Mouse (Mus musculus) embryonic facial prominence, embryonic 15.5 days (tissue): Measurements from ENCODE around the gene Aes. TPM values are rescaled to one million over a fixed set of nuclear protein-coding genes. Genes with fewer than 3 reads are reported as not detected.
A peak's percentile ranks its signal among the peaks of the same experiment; 100 is the strongest.

Experiments
- ATAC-seq: fragments of 200-750 bp; cut with Nextera tagmentation; 2 replicates; pipeline ENCODE4 v1.8.0; 2017; ENCODE audit warnings: low read depth, moderate TSS enrichment; ENCODE audit not compliant: insufficient number of reproducible peaks, low FRiP score, low TSS enrichment
- H3K27ac ChIP-seq: fragments of 300-500 bp; sonication (generic); replicated peaks from 2 replicates; pipeline ENCODE4 v1.5.1; 2015; ENCODE audit warnings: mild to moderate bottlenecking, inconsistent platforms
- H3K27me3 ChIP-seq: fragments of 300-500 bp; sonication (generic); 2 replicates; pipeline ENCODE4 v1.6.1; 2015; ENCODE audit warnings: inconsistent platforms
- H3K36me3 ChIP-seq: fragments of 300-500 bp; sonication (generic); 2 replicates; pipeline ENCODE4 v1.6.1; 2015; ENCODE audit warnings: mild to moderate bottlenecking, inconsistent platforms
- H3K4me1 ChIP-seq: fragments of 300-500 bp; sonication (generic); 2 replicates; pipeline ENCODE4 v1.6.1; 2015; ENCODE audit warnings: inconsistent platforms
- H3K4me2 ChIP-seq: fragments of 300-500 bp; sonication (generic); replicated peaks from 2 replicates; pipeline ENCODE4 v1.6.1; 2015; ENCODE audit warnings: mild to moderate bottlenecking, inconsistent platforms
- H3K4me3 ChIP-seq: fragments of 300-500 bp; sonication (generic); replicated peaks from 2 replicates; pipeline ENCODE4 v1.5.1; 2015; ENCODE audit warnings: mild to moderate bottlenecking, inconsistent platforms
- H3K9ac ChIP-seq: fragments of 300-500 bp; sonication (generic); 2 replicates; pipeline ENCODE4 v1.6.1; 2015; ENCODE audit warnings: inconsistent platforms
- H3K9me3 ChIP-seq: fragments of 300-500 bp; sonication (generic); replicated peaks from 2 replicates; pipeline ENCODE4 v1.6.1; 2016; ENCODE audit warnings: inconsistent platforms
- WGBS: fragments of 180-500 bp; shearing (Covaris S2); methylation state at CpG from one replicate; pipeline ENCODE4 v1.1.7; 2015; 5-methylcytosine and 5-hydroxymethylcytosine counted together
- polyA plus RNA-seq: library from polyadenylated mRNA; unstranded; fragments of >200 nt; fragmentation: Nextera tagmentation; extraction: Ambion mirVana; gene quantifications from 2 replicates; pipeline ENCODE4 v1.2.1, GENCODE M21; 2015

Aes gene
- polyA plus RNA-seq, 1 experiment from 2014 or later: 649 TPM

- Histone ChIP-seq H3K36me3 (peaks cover 35% of the 10 kb centered on the region), H3K9me3 (no peaks in the 10 kb centered on the region), H3K4me3 (no peak overlapping the region), H3K4me1 (peaks cover 67% of the 10 kb centered on the region), H3K27ac (no peak overlapping the region), H3K4me2 (no peak overlapping the region), H3K27me3 (no peaks in the 10 kb centered on the region; the same call in 1 of the 2 replicates), H3K9ac (no peak overlapping the region)
- no peak for ATAC-seq
- 68% methylated on average over 4 of the region's 4 CpGs for WGBS
Observed at GRCm38 (mm10) chr10:81579967-81580366, 20.7 kb downstream of the Aes start.

- peaks cover 63% of the 10 kb centered on the region for H3K4me1 ChIP-seq
- no peaks in the 10 kb centered on the region for H3K9me3 ChIP-seq
- H3K27me3 ChIP-seq: no peaks in the 10 kb centered on the region; the same call in 1 of the 2 replicates
- H3K4me3 ChIP-seq: no peak overlapping the region
- H3K9ac ChIP-seq: no peak overlapping the region
- H3K27ac ChIP-seq: no peak overlapping the region
- H3K4me2 ChIP-seq: 0 out of 2 replicates have a peak overlapping the region, but pooled peaks have one; percentile 15
- ATAC-seq: no peak
- peaks cover 40% of the 10 kb centered on the region for H3K36me3 ChIP-seq
- WGBS: 47% methylated on average over 25 of the region's 25 CpGs
Observed at GRCm38 (mm10) chr10:81580441-81581070, 21.3 kb downstream of the Aes start.

- H3K4me3 ChIP-seq: no peak overlapping the region
- peaks cover 66% of the 10 kb centered on the region for H3K36me3 ChIP-seq
- no peak overlapping the region for H3K27ac ChIP-seq
- H3K4me2 ChIP-seq: no peak overlapping the region
- H3K27me3 ChIP-seq: no peaks in the 10 kb centered on the region
- H3K9me3 ChIP-seq: no peaks in the 10 kb centered on the region
- 73% methylated on average over 6 of the region's 6 CpGs for WGBS
- ATAC-seq: no peak
- H3K9ac ChIP-seq: no peak overlapping the region
- H3K4me1 ChIP-seq: peaks cover 38% of the 10 kb centered on the region
Observed at GRCm38 (mm10) chr10:81583347-81583746, 24.1 kb downstream of the Aes start.

- WGBS: 75% methylated on average over 7 of the region's 7 CpGs
- Histone ChIP-seq H3K4me2 (no peak overlapping the region), H3K9me3 (no peaks in the 10 kb centered on the region), H3K9ac (no peak overlapping the region), H3K27me3 (0 out of 2 replicates have a peak, but pooled peaks cover 4% of the 10 kb centered on the region), H3K36me3 (peaks cover 65% of the 10 kb centered on the region), H3K4me1 (no peaks in the 10 kb centered on the region), H3K4me3 (no peak overlapping the region), H3K27ac (no peak overlapping the region)
- ATAC-seq: no peak
Observed at GRCm38 (mm10) chr10:81588739-81589138, 29.5 kb downstream of the Aes start.

DNA sequence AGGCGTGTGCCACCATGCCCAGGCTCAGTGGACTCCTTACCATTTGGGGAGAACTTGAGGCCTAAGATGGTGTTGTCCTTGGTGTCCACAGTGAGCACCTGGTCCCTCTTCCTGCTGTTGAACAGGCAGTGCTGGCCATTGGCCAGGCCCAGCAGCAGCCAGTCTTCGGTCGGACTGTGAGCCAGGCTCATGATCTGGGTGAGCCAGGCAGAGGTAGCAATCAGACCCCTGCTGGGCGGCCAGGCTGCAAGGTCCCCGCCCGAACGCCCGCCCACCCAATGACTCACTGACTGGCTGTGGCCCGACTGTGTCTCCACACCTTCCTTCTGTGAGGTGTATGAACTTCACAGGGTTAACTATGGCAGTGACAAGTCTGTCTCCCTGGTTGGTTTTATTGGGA is 32.6 kb downstream of the Aes start:
- Histone ChIP-seq H3K4me1 (peaks cover 20% of the 10 kb centered on the region), H3K4me3 (no peak overlapping the region), H3K27me3 (peaks cover 4% of the 10 kb centered on the region; the same call in 1 of the 2 replicates), H3K9me3 (no peaks in the 10 kb centered on the region), H3K36me3 (peaks cover 38% of the 10 kb centered on the region), H3K4me2 (no peak overlapping the region), H3K27ac (no peak overlapping the region), H3K9ac (no peak overlapping the region)
- ATAC-seq: no peak
- WGBS: 61% methylated on average over 9 of the region's 9 CpGs

- peaks cover 4% of the 10 kb centered on the region; the same call in 1 of the 2 replicates for H3K27me3 ChIP-seq
- H3K9ac ChIP-seq: no peak overlapping the region
- H3K4me1 ChIP-seq: peaks cover 28% of the 10 kb centered on the region
- WGBS: 79% methylated on average over 7 of the region's 7 CpGs
- H3K4me2 ChIP-seq: no peak overlapping the region
- H3K9me3 ChIP-seq: no peaks in the 10 kb centered on the region
- no peak overlapping the region for H3K27ac ChIP-seq
- ATAC-seq: no peak
- H3K36me3 ChIP-seq: peaks cover 30% of the 10 kb centered on the region
- H3K4me3 ChIP-seq: no peak overlapping the region
Observed at GRCm38 (mm10) chr10:81592631-81593030, 33.3 kb downstream of the Aes start.

GRCm38 (mm10) chr10:81593223-81593622 is 33.9 kb downstream of the Aes start:
- H3K9ac ChIP-seq: no peak overlapping the region
- peaks cover 26% of the 10 kb centered on the region for H3K36me3 ChIP-seq
- peaks cover 4% of the 10 kb centered on the region; the same call in 1 of the 2 replicates for H3K27me3 ChIP-seq
- H3K4me3 ChIP-seq: no peak overlapping the region
- no peak overlapping the region for H3K4me2 ChIP-seq
- whole genome bisulfite sequencing: 66% methylated on average over 4 of the region's 4 CpGs
- no peak overlapping the region for H3K27ac ChIP-seq
- no peaks in the 10 kb centered on the region for H3K9me3 ChIP-seq
- ATAC-seq: no peak
- H3K4me1 ChIP-seq: peaks cover 34% of the 10 kb centered on the region

GRCm38 (mm10) chr10:81593935-81594334 is 34.6 kb downstream of the Aes start:
- H3K4me1 ChIP-seq: peaks cover 38% of the 10 kb centered on the region
- no peak overlapping the region for H3K4me3 ChIP-seq
- H3K4me2 ChIP-seq: no peak overlapping the region
- peaks cover 4% of the 10 kb centered on the region; the same call in 1 of the 2 replicates for H3K27me3 ChIP-seq
- 74% methylated on average over 18 of the region's 18 CpGs for WGBS
- peaks cover 19% of the 10 kb centered on the region for H3K36me3 ChIP-seq
- no peaks in the 10 kb centered on the region for H3K9me3 ChIP-seq
- no peak overlapping the region for H3K9ac ChIP-seq
- no peak for ATAC-seq
- no peak overlapping the region for H3K27ac ChIP-seq

DNA sequence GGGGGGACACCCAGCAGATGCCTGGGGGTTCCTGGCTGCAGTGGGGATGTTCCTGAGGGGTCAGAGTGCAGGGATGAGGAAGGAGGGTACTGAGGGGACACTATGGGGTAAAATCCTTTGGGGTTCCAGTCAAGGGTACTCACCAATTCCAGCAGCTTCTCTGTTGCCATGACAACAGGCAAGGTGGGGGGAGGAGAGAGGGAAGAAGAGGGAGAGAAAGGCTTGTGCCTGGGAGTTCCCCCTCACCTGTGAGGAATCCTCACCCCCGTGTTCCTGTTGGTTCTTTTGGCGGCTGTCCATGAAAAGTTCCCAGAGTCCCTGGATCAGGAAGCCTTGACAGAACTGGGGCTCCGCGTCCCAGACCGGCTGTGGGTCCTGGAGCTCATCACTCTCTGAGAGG is 36.3 kb downstream of the Aes start:
- H3K4me1 ChIP-seq: peaks cover 44% of the 10 kb centered on the region
- no peak overlapping the region for H3K4me2 ChIP-seq
- H3K27me3 ChIP-seq: peaks cover 4% of the 10 kb centered on the region; the same call in 1 of the 2 replicates
- peaks cover 5% of the 10 kb centered on the region; the same call in 1 of the 2 replicates for H3K36me3 ChIP-seq
- peak overlapping the region; percentile 69 for H3K27ac ChIP-seq
- H3K4me3 ChIP-seq: no peak overlapping the region
- no peak overlapping the region for H3K9ac ChIP-seq
- WGBS: 20% methylated on average over 5 of the region's 5 CpGs
- no peak for ATAC-seq
- no peaks in the 10 kb centered on the region for H3K9me3 ChIP-seq

- H3K9ac ChIP-seq: no peak overlapping the region; the same call in 1 of the 2 replicates
- H3K9me3 ChIP-seq: no peaks in the 10 kb centered on the region
- peak overlapping the region; percentile 69 for H3K27ac ChIP-seq
- H3K4me1 ChIP-seq: peaks cover 54% of the 10 kb centered on the region
- 3% methylated on average over 10 of the region's 10 CpGs for WGBS
- no peak for ATAC-seq
- peaks cover 4% of the 10 kb centered on the region; the same call in 1 of the 2 replicates for H3K27me3 ChIP-seq
- peak overlapping the region; percentile 46 for H3K4me2 ChIP-seq
- peak overlapping the region; percentile 26 for H3K4me3 ChIP-seq
- H3K36me3 ChIP-seq: no peaks in the 10 kb centered on the region
Observed at GRCm38 (mm10) chr10:81596611-81597010, 37.3 kb downstream of the Aes start.

GRCm38 (mm10) chr10:81597137-81597950 is 38.1 kb downstream of the Aes start:
- peak overlapping the region; percentile 26 for H3K4me3 ChIP-seq
- H3K36me3 ChIP-seq: no peaks in the 10 kb centered on the region
- no peaks in the 10 kb centered on the region for H3K9me3 ChIP-seq
- no peaks in the 10 kb centered on the region; the same call in 1 of the 2 replicates for H3K27me3 ChIP-seq
- peak overlapping the region; percentile 69 for H3K27ac ChIP-seq
- under 1% methylated on average over 10 of the region's 12 CpGs for WGBS
- ATAC-seq: peak; percentile 22
- no peak overlapping the region for H3K9ac ChIP-seq
- peaks cover 59% of the 10 kb centered on the region for H3K4me1 ChIP-seq
- H3K4me2 ChIP-seq: peak overlapping the region; percentile 46
